Mouse (Mus musculus): ENCODE measurements at regions not wholly inside any gene's neighbourhood (a gene's known extent, or its start where the extent isn't known, plus 50 kb on each side); places are given as distances from the start of the nearest gene placed in this dataset.

GRCm38 (mm10) chr2:117010001-117010400 lies 111.2 kb upstream of the Spred1 start:
- no peaks in the 10 kb centered on the region for H3K4me1 ChIP-seq (replicated peaks; ENCODE audit: control insufficient read depth, insufficient read depth, low read length)
- no peaks in the 10 kb centered on the region for H3K36me3 ChIP-seq (replicated peaks; ENCODE audit: control insufficient read depth, insufficient read depth)
- H3K4me2 ChIP-seq (replicated peaks) = no peak overlapping the region
- DNase-seq (ENCODE audit: low spot score) = no peak
- H3K4me3 ChIP-seq (replicated peaks; ENCODE audit: low read length) = no peak overlapping the region
- no peak for ATAC-seq (ENCODE audit: low FRiP score)
- no peaks in the 10 kb centered on the region for H3K27me3 ChIP-seq (ENCODE audit: control insufficient read depth, insufficient read depth, low read length)
- 87% methylated on average over 6 of the region's 6 CpGs for WGBS
- H3K27ac ChIP-seq = no peak overlapping the region
- no peak overlapping the region for H3K9ac ChIP-seq
- H3K9me3 ChIP-seq (ENCODE audit: control insufficient read depth, low read length) = no peaks in the 10 kb centered on the region

DNA sequence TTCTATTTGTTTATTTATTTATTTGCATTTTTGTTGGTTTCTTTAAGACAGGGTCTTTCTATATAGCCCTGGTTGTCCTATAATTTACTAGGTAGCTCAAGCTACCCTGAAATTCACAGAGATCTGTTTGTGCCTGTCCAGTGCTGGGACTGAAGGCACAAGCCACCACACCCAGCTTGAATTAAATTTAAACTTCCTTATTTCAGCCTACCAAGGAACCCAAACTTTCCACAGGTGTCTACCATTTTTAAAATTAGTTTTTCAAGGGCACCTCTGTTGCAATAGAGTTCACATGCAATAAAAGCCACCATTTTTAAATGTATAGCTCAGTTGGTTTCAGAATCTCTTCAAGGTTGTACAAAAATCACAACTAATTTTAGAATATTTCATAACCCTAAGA lies 110.2 kb upstream of the Spred1 start:
- ATAC-seq (ENCODE audit: low FRiP score) (no peak), DNase-seq (ENCODE audit: low spot score) (no peak)
- Histone ChIP-seq H3K36me3 (replicated peaks; ENCODE audit: control insufficient read depth, insufficient read depth) (no peaks in the 10 kb centered on the region), H3K27ac (no peak overlapping the region), H3K9ac (no peak overlapping the region), H3K4me1 (replicated peaks; ENCODE audit: control insufficient read depth, insufficient read depth, low read length) (no peaks in the 10 kb centered on the region), H3K4me2 (replicated peaks) (no peak overlapping the region), H3K27me3 (ENCODE audit: control insufficient read depth, insufficient read depth, low read length) (no peaks in the 10 kb centered on the region), H3K9me3 (ENCODE audit: control insufficient read depth, low read length) (no peaks in the 10 kb centered on the region), H3K4me3 (replicated peaks; ENCODE audit: low read length) (no peak overlapping the region)

DNA sequence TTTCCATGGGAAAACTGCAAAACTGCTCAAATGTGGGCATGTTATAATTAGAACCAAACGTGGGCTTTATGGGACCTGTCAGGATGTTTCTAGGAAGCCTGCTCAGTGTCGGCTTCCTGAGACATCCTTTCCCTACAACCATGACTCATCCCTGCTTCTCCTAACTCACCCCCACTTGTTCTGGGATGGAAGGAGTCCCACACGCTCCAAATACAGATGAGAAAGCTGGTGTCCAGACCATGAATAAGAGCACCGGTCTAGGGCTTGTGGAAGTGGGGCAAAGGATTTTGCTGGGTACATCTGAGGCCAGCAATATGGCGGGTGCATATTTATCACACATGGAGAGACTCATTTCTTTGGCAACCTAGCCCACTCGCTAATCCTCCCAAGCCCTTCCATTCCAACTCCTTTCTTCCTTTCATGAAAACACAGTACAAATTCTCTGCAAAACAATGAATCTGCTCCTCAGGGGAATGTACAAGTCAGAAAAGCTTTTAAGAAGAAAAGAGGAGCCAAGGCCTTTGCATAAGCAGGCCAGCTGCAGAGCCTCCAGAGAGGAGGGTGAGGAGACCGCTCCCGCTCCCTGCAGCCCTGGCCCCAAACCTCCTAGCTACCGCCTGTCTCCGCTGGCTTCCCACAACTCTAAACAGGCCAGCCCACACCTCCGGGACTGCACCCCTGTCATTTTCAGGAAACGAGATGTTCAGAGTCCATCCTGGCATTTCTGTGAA lies 103.1 kb upstream of the Spred1 start:
- Histone ChIP-seq H3K9me3 (ENCODE audit: control insufficient read depth, low read length) (no peaks in the 10 kb centered on the region), H3K4me1 (replicated peaks; ENCODE audit: control insufficient read depth, insufficient read depth, low read length) (no peaks in the 10 kb centered on the region), H3K27ac (no peak overlapping the region), H3K9ac (no peak overlapping the region), H3K4me3 (replicated peaks; ENCODE audit: low read length) (no peak overlapping the region), H3K4me2 (replicated peaks) (no peak overlapping the region), H3K27me3 (ENCODE audit: control insufficient read depth, insufficient read depth, low read length) (no peaks in the 10 kb centered on the region), H3K36me3 (replicated peaks; ENCODE audit: control insufficient read depth, insufficient read depth) (no peaks in the 10 kb centered on the region)
- WGBS = 44% methylated on average over 12 of the region's 12 CpGs
- no peak for DNase-seq (ENCODE audit: low spot score)
- ATAC-seq (ENCODE audit: low FRiP score) = no peak

DNA sequence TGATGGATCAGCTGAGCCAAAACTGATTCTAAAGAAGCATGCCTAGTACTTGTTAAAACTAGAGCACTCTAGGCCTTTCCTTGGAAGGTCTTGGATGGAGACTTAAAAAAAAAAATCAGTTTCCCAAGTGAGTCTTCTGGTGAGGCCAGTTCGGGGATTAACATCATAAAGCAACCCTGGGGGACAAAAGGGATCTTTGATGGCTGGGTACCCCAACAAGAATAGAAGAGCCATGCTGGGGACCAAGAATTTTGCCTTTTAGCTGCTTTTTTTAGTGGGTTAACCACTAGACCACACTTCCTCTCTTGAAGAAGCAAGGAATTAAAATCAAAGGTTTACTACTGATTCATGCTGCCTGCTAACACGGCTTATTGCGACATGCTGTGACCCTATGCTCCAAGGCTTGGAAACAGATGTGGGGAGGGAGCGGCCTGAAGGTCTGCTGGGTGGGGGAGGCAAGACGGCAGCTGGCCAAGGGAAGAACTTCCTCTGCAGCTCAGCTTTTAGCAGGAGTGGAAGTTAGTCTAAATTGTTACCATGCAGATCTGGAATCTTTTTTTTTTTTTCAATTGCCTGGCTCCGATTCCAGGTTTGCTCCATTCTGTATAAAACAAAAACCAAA lies 102.1 kb upstream of the Spred1 start:
- Histone ChIP-seq H3K9ac (no peak overlapping the region), H3K27ac (no peak overlapping the region), H3K4me3 (replicated peaks; ENCODE audit: low read length) (no peak overlapping the region), H3K4me2 (replicated peaks) (no peak overlapping the region), H3K36me3 (replicated peaks; ENCODE audit: control insufficient read depth, insufficient read depth) (no peaks in the 10 kb centered on the region), H3K9me3 (ENCODE audit: control insufficient read depth, low read length) (no peaks in the 10 kb centered on the region), H3K27me3 (ENCODE audit: control insufficient read depth, insufficient read depth, low read length) (no peaks in the 10 kb centered on the region), H3K4me1 (replicated peaks; ENCODE audit: control insufficient read depth, insufficient read depth, low read length) (no peaks in the 10 kb centered on the region)
- no peak for ATAC-seq (ENCODE audit: low FRiP score)
- 23% methylated on average over 6 of the region's 6 CpGs for WGBS
- DNase-seq (ENCODE audit: low spot score) = no peak

DNA sequence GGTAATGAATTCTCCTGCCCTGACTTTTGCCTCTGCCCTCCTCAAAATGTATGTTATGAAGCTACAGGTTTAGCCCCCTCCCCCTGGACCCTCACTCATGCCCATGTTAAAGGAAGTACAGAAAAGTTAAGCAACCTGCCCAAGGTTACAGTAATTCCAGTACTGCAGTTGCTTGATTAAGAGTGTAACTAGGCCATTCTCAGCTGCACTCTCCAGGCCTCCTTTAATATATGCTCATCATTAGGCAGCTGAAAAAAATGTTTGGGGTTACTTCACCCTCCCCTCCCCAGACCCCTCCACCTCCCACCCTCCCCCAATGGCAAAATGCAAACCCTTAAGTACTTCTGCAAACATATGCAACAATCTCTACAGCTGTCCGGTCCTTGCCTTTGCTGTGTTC lies 101.6 kb upstream of the Spred1 start:
- H3K4me3 ChIP-seq (replicated peaks; ENCODE audit: low read length) = no peak overlapping the region
- no peaks in the 10 kb centered on the region for H3K27me3 ChIP-seq (ENCODE audit: control insufficient read depth, insufficient read depth, low read length)
- H3K9ac ChIP-seq = no peak overlapping the region
- H3K4me1 ChIP-seq (replicated peaks; ENCODE audit: control insufficient read depth, insufficient read depth, low read length) = no peaks in the 10 kb centered on the region
- no peaks in the 10 kb centered on the region for H3K9me3 ChIP-seq (ENCODE audit: control insufficient read depth, low read length)
- no CpG with 5 or more reads among the region's 1 CpGs for whole genome bisulfite sequencing
- no peak overlapping the region for H3K4me2 ChIP-seq (replicated peaks)
- no peak overlapping the region for H3K27ac ChIP-seq
- DNase-seq (ENCODE audit: low spot score) = no peak
- H3K36me3 ChIP-seq (replicated peaks; ENCODE audit: control insufficient read depth, insufficient read depth) = no peaks in the 10 kb centered on the region
- ATAC-seq (ENCODE audit: low FRiP score) = no peak

GRCm38 (mm10) chr2:117021787-117022186 lies 99.4 kb upstream of the Spred1 start:
- ATAC-seq (ENCODE audit: low FRiP score) (no peak), DNase-seq (ENCODE audit: low spot score) (no peak)
- H3K27me3 ChIP-seq (ENCODE audit: control insufficient read depth, insufficient read depth, low read length) = no peaks in the 10 kb centered on the region
- no peak overlapping the region for H3K27ac ChIP-seq
- no peak overlapping the region for H3K9ac ChIP-seq
- H3K9me3 ChIP-seq (ENCODE audit: control insufficient read depth, low read length) = no peaks in the 10 kb centered on the region
- H3K4me1 ChIP-seq (replicated peaks; ENCODE audit: control insufficient read depth, insufficient read depth, low read length) = no peaks in the 10 kb centered on the region
- H3K36me3 ChIP-seq (replicated peaks; ENCODE audit: control insufficient read depth, insufficient read depth) = no peaks in the 10 kb centered on the region
- H3K4me3 ChIP-seq (replicated peaks; ENCODE audit: low read length) = no peak overlapping the region
- 33% methylated on average over 5 of the region's 6 CpGs for WGBS
- H3K4me2 ChIP-seq (replicated peaks) = no peak overlapping the region

- Histone ChIP-seq H3K9ac (no peak overlapping the region), H3K27ac (no peak overlapping the region), H3K4me3 (replicated peaks; ENCODE audit: low read length) (no peak overlapping the region), H3K4me2 (replicated peaks) (no peak overlapping the region), H3K9me3 (ENCODE audit: control insufficient read depth, low read length) (no peaks in the 10 kb centered on the region), H3K4me1 (replicated peaks; ENCODE audit: control insufficient read depth, insufficient read depth, low read length) (no peaks in the 10 kb centered on the region), H3K36me3 (replicated peaks; ENCODE audit: control insufficient read depth, insufficient read depth) (no peaks in the 10 kb centered on the region), H3K27me3 (ENCODE audit: control insufficient read depth, insufficient read depth, low read length) (no peaks in the 10 kb centered on the region)
- DNase-seq (ENCODE audit: low spot score) = no peak
- 93% methylated on average over 1 of the region's 1 CpGs for WGBS
- ATAC-seq (ENCODE audit: low FRiP score) = no peak
Observed at GRCm38 (mm10) chr2:117023436-117023835, 97.7 kb upstream of the Spred1 start.

DNA sequence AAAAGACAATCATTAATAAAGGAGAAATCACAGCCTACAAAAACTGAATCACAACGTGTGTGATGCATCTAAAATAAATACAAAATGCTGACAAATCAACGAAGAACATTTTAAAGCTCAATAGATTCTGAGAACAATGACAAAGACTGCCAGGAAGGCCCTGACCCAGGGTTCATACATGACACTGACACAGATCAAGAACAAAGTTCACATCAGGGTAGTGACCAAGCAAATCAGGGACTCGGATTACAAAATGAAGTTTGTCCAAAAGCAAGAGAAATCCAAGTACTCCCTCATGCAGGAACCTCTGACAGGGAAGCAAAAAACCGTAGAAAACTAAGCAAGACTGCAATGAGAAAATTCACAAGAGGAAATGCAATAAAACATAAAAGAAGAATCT lies 94.1 kb upstream of the Spred1 start:
- no peak overlapping the region for H3K27ac ChIP-seq
- WGBS = 47% methylated on average over 4 of the region's 4 CpGs
- no peaks in the 10 kb centered on the region for H3K4me1 ChIP-seq (replicated peaks; ENCODE audit: control insufficient read depth, insufficient read depth, low read length)
- ATAC-seq (ENCODE audit: low FRiP score) (no peak), DNase-seq (ENCODE audit: low spot score) (no peak)
- no peaks in the 10 kb centered on the region for H3K36me3 ChIP-seq (replicated peaks; ENCODE audit: control insufficient read depth, insufficient read depth)
- no peak overlapping the region for H3K4me3 ChIP-seq (replicated peaks; ENCODE audit: low read length)
- H3K4me2 ChIP-seq (replicated peaks) = no peak overlapping the region
- H3K27me3 ChIP-seq (ENCODE audit: control insufficient read depth, insufficient read depth, low read length) = no peaks in the 10 kb centered on the region
- H3K9ac ChIP-seq = no peak overlapping the region
- no peaks in the 10 kb centered on the region for H3K9me3 ChIP-seq (ENCODE audit: control insufficient read depth, low read length)

GRCm38 (mm10) chr2:117028771-117029170 lies 92.4 kb upstream of the Spred1 start:
- no peak for DNase-seq (ENCODE audit: low spot score)
- Histone ChIP-seq H3K27me3 (ENCODE audit: control insufficient read depth, insufficient read depth, low read length) (no peaks in the 10 kb centered on the region), H3K4me3 (replicated peaks; ENCODE audit: low read length) (no peak overlapping the region), H3K27ac (no peak overlapping the region), H3K9me3 (ENCODE audit: control insufficient read depth, low read length) (no peaks in the 10 kb centered on the region), H3K9ac (no peak overlapping the region), H3K36me3 (replicated peaks; ENCODE audit: control insufficient read depth, insufficient read depth) (no peaks in the 10 kb centered on the region), H3K4me2 (replicated peaks) (no peak overlapping the region), H3K4me1 (replicated peaks; ENCODE audit: control insufficient read depth, insufficient read depth, low read length) (no peaks in the 10 kb centered on the region)
- ATAC-seq (ENCODE audit: low FRiP score) = no peak
- WGBS = 51% methylated on average over 6 of the region's 6 CpGs

All from hindbrain, embryonic 14.5 days (tissue).